Mouse (Mus musculus) lung, postnatal 0 days (tissue): ENCODE results near the gene Zfp750. TPM values are rescaled to one million over a fixed set of nuclear protein-coding genes. Genes with fewer than 3 reads are reported as not detected.

Experiments used
- ATAC-seq: fragments of 200-750 bp; cut with Nextera tagmentation; 2 replicates; pipeline ENCODE4 v1.8.0; 2017; ENCODE audit warnings: moderate library complexity
- DNase-seq: peaks from one replicate; pipeline ENCODE4 v3.0.0-alpha.2; 2016; ENCODE audit warnings: low spot score
- H3K27ac ChIP-seq: fragments of 300-500 bp; sonication (generic); 2 replicates; pipeline ENCODE4 v1.5.1; 2014; ENCODE audit warnings: antibody characterized with exemption, mild to moderate bottlenecking, low read length, mixed read lengths
- H3K27me3 ChIP-seq: fragments of 300-500 bp; sonication (generic); replicated peaks from 2 replicates; pipeline ENCODE4 v1.6.1; 2014; ENCODE audit warnings: low read length, mixed read lengths; ENCODE audit not compliant: insufficient read depth
- H3K36me3 ChIP-seq: fragments of 300-500 bp; sonication (generic); 2 replicates; pipeline ENCODE4 v1.6.1; 2014; ENCODE audit warnings: low read length, mixed read lengths; ENCODE audit not compliant: insufficient read depth
- H3K4me1 ChIP-seq: fragments of 300-500 bp; sonication (generic); 2 replicates; pipeline ENCODE4 v1.6.1; 2014; ENCODE audit warnings: antibody characterized with exemption, low read depth, low read length, mixed read lengths; ENCODE audit not compliant: insufficient read depth
- H3K4me2 ChIP-seq: fragments of 300-500 bp; sonication (generic); replicated peaks from 2 replicates; pipeline ENCODE4 v1.6.1; 2014; ENCODE audit warnings: low read depth, mild to moderate bottlenecking, low read length, moderate library complexity, mixed read lengths
- H3K4me3 ChIP-seq: fragments of 300-500 bp; sonication (generic); 2 replicates; pipeline ENCODE4 v1.5.1; 2014; ENCODE audit warnings: low read depth, low read length
- H3K9ac ChIP-seq: fragments of 300-500 bp; sonication (generic); replicated peaks from 2 replicates; pipeline ENCODE4 v1.6.1; 2014; ENCODE audit warnings: low read depth, mild to moderate bottlenecking
- H3K9me3 ChIP-seq: fragments of 300-500 bp; sonication (generic); 2 replicates; pipeline ENCODE4 v1.6.1; 2016; ENCODE audit warnings: low read length, mixed read lengths
- CTCF ChIP-seq: IDR thresholded peaks from 2 replicates; pipeline ENCODE4 v1.5.1; 2016; ENCODE audit warnings: antibody characterized with exemption, mild to moderate bottlenecking
- EP300 ChIP-seq: IDR thresholded peaks from 2 replicates; pipeline ENCODE4 v1.6.1; 2016; ENCODE audit warnings: antibody characterized with exemption, mild to moderate bottlenecking, control low read depth
- WGBS: fragments of 180-500 bp; shearing (Covaris S2); extraction: QIAGEN DNeasy Blood & Tissue Kit; methylation state at CpG from one replicate; pipeline ENCODE4 v1.1.7; 2014; 5-methylcytosine and 5-hydroxymethylcytosine counted together
- polyA plus RNA-seq: library from polyadenylated mRNA; unstranded; fragments of >200 nt; fragmentation: Nextera tagmentation; extraction: Ambion mirVana; gene quantifications from 2 replicates; pipeline ENCODE4 v1.2.1, GENCODE M21; 2015

The Zfp750 gene
- polyA plus RNA-seq, 1 experiment from 2014 or later = 0.63 TPM

DNA sequence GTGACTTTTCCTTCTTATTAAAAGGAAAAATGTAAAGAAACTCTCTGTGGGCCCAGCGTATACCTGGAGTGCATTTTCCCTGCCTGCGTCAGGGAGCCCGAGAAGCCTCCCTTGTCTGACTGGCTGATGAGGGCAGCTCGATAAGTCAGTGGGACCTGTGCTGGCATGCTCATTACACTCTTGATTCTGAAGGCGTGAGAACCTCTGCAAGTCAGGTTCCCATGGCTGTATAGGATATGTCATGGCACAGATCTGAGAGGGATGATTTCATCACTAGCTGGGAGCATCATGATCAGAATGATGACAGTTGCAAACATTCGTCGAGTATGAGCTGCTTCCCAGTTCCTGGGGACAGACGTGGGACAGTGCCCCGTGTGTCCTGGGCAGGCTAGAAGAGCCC, 3.1 kb downstream of the Zfp750 start:
- no peaks in the 10 kb centered on the region for H3K36me3 ChIP-seq
- no peak overlapping the region for H3K4me3 ChIP-seq
- H3K4me2 ChIP-seq = no peak overlapping the region
- WGBS = 84% methylated on average over 9 of the region's 9 CpGs
- H3K4me1 ChIP-seq = no peaks in the 10 kb centered on the region
- H3K27me3 ChIP-seq = no peaks in the 10 kb centered on the region
- DNase-seq (no peak), ATAC-seq (no peak)
- TF ChIP-seq CTCF (no peak), EP300 (no peak)
- H3K9me3 ChIP-seq = no peaks in the 10 kb centered on the region
- H3K27ac ChIP-seq = no peak overlapping the region
- no peak overlapping the region for H3K9ac ChIP-seq

GRCm38 (mm10) chr11:121512896-121513572, 6.1 kb downstream of the Zfp750 start:
- TF ChIP-seq CTCF (no peak), EP300 (no peak)
- H3K9ac ChIP-seq = no peak overlapping the region
- no peaks in the 10 kb centered on the region for H3K36me3 ChIP-seq
- DNase-seq (no peak), ATAC-seq (no peak)
- WGBS = 83% methylated on average over 8 of the region's 8 CpGs
- no peak overlapping the region for H3K4me3 ChIP-seq
- no peaks in the 10 kb centered on the region for H3K4me1 ChIP-seq
- no peak overlapping the region for H3K4me2 ChIP-seq
- H3K27me3 ChIP-seq = no peaks in the 10 kb centered on the region
- no peak overlapping the region for H3K27ac ChIP-seq
- no peaks in the 10 kb centered on the region for H3K9me3 ChIP-seq

DNA sequence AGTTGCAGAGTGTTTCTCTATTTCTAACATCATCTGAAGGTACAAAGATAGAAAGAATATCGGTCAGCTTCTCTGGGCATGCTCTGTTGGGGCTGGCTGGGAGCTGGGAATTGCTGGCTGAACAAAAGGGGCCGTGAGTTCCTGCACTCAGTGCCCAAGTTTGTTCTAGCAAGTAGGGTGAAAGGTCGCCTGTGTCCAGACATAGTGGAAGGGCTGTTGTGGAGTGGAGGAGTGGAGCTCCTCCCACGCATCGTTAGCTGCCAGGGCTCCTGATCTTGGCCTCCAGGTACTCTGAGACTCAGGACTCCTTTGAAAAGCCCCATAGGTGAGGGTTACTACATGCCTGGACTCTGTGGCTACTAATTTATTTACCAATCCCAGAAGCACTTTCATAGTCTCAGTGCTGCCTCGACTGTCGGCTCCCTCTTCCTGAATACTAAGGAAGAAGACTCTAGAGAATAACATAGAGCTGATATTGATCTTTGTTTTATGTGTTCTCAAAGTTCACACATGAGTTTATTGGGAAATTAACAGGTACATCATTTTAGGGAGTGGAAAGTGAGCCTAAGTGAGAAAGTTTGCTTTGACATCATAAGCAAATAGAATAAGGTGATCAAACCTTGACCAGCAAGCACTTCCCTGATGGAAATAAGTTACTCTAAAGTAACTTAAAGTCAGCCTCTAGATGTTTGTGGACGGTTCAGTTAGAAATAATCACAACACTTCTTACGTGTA, 8.5 kb downstream of the Zfp750 start:
- H3K4me1 ChIP-seq = no peaks in the 10 kb centered on the region
- H3K9ac ChIP-seq = no peak overlapping the region
- WGBS = 64% methylated on average over 9 of the region's 9 CpGs
- no peaks in the 10 kb centered on the region for H3K9me3 ChIP-seq
- no peaks in the 10 kb centered on the region for H3K27me3 ChIP-seq
- DNase-seq (no peak), ATAC-seq (no peak)
- H3K4me2 ChIP-seq = no peak overlapping the region
- H3K4me3 ChIP-seq = no peak overlapping the region
- H3K27ac ChIP-seq = no peak overlapping the region
- TF ChIP-seq CTCF (no peak), EP300 (no peak)
- H3K36me3 ChIP-seq = no peaks in the 10 kb centered on the region

DNA sequence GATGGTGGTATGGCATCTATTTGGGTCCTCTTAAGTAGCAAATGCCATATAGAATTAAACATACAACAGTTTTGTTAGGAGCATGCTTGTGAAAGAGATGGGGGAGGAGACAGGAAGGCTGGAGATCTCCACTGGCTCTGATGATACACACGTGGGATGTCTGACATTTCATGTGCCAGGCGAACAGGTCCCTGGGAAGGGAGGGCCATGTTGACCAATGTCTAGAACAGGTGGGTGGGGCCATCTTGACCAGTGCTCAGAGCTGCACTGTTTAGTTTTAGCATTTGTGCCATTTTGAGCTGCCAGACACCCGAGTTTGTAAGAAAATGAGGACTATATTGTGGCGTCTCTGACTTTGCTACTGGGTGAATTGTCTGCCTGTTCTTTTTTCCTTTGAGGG, 10.7 kb downstream of the Zfp750 start:
- 59% methylated on average over 4 of the region's 4 CpGs for WGBS
- Histone ChIP-seq H3K4me1 (no peaks in the 10 kb centered on the region), H3K27ac (no peak overlapping the region), H3K4me2 (no peak overlapping the region), H3K27me3 (no peaks in the 10 kb centered on the region), H3K36me3 (no peaks in the 10 kb centered on the region; the same call in 1 of the 2 replicates), H3K4me3 (no peak overlapping the region), H3K9me3 (no peaks in the 10 kb centered on the region), H3K9ac (no peak overlapping the region)
- no peak for DNase-seq
- TF ChIP-seq EP300 (no peak), CTCF (no peak)
- no peak for ATAC-seq

DNA sequence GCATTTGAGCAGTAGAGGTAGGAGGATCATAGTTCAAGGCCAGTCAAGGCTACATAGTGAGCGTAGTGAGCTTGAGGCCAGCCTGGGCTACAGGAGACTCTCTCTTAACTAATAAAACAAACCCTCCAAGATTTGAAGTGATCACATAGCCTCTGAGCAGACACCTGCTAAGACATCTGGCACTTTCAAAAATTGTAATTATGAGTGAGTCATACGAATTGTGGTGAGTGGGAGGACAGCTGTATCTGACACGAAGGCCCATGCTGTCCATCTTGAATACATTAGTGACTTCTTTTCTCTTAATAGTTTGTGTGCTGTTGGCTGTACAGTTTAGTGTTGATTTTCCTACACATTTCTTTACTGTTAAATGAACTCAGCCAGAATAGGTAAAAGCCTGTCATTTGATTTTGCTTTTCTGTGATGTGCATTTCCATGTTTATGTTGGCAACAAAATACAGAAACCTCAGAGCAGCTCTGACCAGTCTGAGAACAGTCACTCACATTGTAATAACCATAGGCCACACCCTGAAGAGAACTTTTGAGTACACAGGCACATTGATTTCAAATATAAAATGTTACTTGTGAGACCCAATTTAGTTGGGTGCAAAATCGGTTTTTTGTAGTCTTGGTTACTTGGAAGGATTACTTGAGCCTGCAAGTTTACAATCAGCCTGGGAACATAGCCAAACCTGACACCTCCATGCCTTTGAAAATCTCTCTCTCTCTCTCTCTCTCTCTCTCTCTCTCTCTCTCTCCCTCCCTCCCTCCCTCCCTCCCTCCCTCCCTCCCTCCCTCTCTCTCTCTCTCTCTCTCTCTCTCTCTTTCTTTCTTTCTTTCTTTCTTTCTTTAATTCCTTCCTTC, 16.9 kb downstream of the Zfp750 start:
- H3K4me3 ChIP-seq = no peak overlapping the region
- no peak overlapping the region for H3K4me2 ChIP-seq
- H3K4me1 ChIP-seq = no peaks in the 10 kb centered on the region
- DNase-seq (no peak), ATAC-seq (no peak)
- WGBS = 66% methylated on average over 4 of the region's 4 CpGs
- no peak overlapping the region for H3K9ac ChIP-seq
- H3K27ac ChIP-seq = no peak overlapping the region
- no peaks in the 10 kb centered on the region; the same call in 1 of the 2 replicates for H3K36me3 ChIP-seq
- H3K9me3 ChIP-seq = no peaks in the 10 kb centered on the region
- no peaks in the 10 kb centered on the region for H3K27me3 ChIP-seq
- TF ChIP-seq CTCF (no peak), EP300 (no peak)

DNA sequence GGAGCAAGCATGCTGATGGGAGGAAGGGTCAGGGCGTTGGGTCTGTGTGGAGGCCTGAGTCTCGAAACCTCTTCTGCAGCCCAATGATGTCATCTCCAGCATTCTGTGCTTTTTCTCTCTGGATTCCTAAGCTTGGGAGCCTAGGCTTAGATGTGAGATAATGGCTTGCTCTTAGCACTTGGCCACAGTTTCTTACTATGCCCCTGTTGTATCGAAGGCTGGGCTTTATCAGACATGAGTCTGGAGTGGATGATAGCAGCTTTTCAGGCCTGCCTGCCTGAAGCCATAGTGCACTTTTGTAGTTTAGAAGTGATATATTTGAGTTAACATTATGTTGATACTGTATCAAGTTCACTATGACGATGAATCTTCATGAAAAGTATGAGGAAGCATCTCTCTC, 17.6 kb downstream of the Zfp750 start:
- Histone ChIP-seq H3K4me3 (no peak overlapping the region), H3K27ac (no peak overlapping the region), H3K9me3 (no peaks in the 10 kb centered on the region), H3K4me2 (no peak overlapping the region), H3K9ac (no peak overlapping the region), H3K36me3 (no peaks in the 10 kb centered on the region; the same call in 1 of the 2 replicates), H3K27me3 (no peaks in the 10 kb centered on the region), H3K4me1 (no peaks in the 10 kb centered on the region)
- ATAC-seq (no peak), DNase-seq (no peak)
- no peak for TF ChIP-seq CTCF
- 81% methylated on average over 4 of the region's 4 CpGs for WGBS
